Mouse (Mus musculus) forebrain, embryonic 12.5 days (tissue): Measurements from ENCODE around the gene Ly6g5c. TPM values are rescaled to one million over a fixed set of nuclear protein-coding genes. Genes with fewer than 3 reads are reported as not detected.

Experiments used
- ATAC-seq: fragments of 200-750 bp; cut with Nextera tagmentation; 2 replicates; pipeline ENCODE4 v1.8.0; 2017; ENCODE audit warnings: moderate TSS enrichment; ENCODE audit not compliant: low FRiP score
- H3K27ac ChIP-seq: fragments of 300-500 bp; sonication (generic); 2 replicates; pipeline ENCODE4 v1.5.1; 2016; ENCODE audit warnings: mild to moderate bottlenecking
- H3K27me3 ChIP-seq: fragments of 300-500 bp; sonication (generic); 2 replicates; pipeline ENCODE4 v1.6.1; 2016; ENCODE audit warnings: mild to moderate bottlenecking
- H3K36me3 ChIP-seq: fragments of 300-500 bp; sonication (generic); replicated peaks from 2 replicates; pipeline ENCODE4 v1.6.1; 2016; ENCODE audit warnings: mild to moderate bottlenecking
- H3K4me1 ChIP-seq: fragments of 300-500 bp; sonication (generic); 2 replicates; pipeline ENCODE4 v1.6.1; 2016
- H3K4me2 ChIP-seq: fragments of 300-500 bp; sonication (generic); 2 replicates; pipeline ENCODE4 v1.6.1; 2016; ENCODE audit warnings: mild to moderate bottlenecking, moderate library complexity
- H3K4me3 ChIP-seq: fragments of 300-500 bp; sonication (generic); replicated peaks from 2 replicates; pipeline ENCODE4 v1.5.1; 2016; ENCODE audit warnings: mild to moderate bottlenecking
- H3K9ac ChIP-seq: fragments of 300-500 bp; sonication (generic); 2 replicates; pipeline ENCODE4 v1.6.1; 2016; ENCODE audit warnings: mild to moderate bottlenecking
- H3K9me3 ChIP-seq: fragments of 300-500 bp; sonication (generic); 2 replicates; pipeline ENCODE4 v1.6.1; 2016
- WGBS: fragments of 180-500 bp; shearing (Covaris S2); methylation state at CpG from one replicate; pipeline ENCODE4 v1.1.7; 2016; 5-methylcytosine and 5-hydroxymethylcytosine counted together
- polyA plus RNA-seq: library from polyadenylated mRNA; unstranded; fragments of >200 nt; fragmentation: Nextera tagmentation; extraction: Ambion mirVana; gene quantifications from 2 replicates; pipeline ENCODE4 v1.2.1, GENCODE M21; 2016

The Ly6g5c gene
- not detected in 2 replicates for polyA plus RNA-seq

DNA sequence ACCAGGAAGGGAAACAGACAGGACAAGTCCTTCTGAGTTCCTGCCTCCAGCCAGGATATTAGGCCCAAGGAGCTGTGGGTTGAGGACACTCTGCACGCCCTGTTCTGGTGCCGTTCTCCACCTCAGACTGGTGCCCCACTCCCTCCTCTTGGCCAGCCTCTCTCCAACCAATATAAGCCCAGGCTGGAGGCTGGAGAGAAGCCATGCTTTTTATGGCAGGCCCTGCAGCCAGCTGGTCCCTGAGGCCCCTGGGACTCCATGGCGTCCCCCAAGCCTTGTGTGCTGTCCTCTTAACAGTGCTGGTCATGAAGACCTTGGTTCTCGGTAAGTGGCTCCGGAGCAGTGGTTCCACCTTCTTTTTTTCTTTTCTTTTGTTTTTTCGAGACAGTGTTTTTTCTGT lies at the start of gene Ly6g5c:
Ly6g5c (plus strand) TSS at position 183 of the 400 bp plus-strand sequence.
- ATAC-seq: no peak
- H3K4me1 ChIP-seq: peaks cover 8% of the 10 kb centered on the region; the same call in 1 of the 2 replicates
- H3K4me3 ChIP-seq: no peak within 1 kb of the TSS
- no peak within 1 kb of the TSS for H3K27ac ChIP-seq
- 90% methylated on average over 6 of the region's 6 CpGs for WGBS
- H3K36me3 ChIP-seq: peaks cover 9% of the 10 kb centered on the region
- no peaks in the 10 kb centered on the region; the same call in 1 of the 2 replicates for H3K27me3 ChIP-seq
- no peak within 1 kb of the TSS for H3K9ac ChIP-seq
- H3K9me3 ChIP-seq: no peaks in the 10 kb centered on the region
- no peak within 1 kb of the TSS for H3K4me2 ChIP-seq

DNA sequence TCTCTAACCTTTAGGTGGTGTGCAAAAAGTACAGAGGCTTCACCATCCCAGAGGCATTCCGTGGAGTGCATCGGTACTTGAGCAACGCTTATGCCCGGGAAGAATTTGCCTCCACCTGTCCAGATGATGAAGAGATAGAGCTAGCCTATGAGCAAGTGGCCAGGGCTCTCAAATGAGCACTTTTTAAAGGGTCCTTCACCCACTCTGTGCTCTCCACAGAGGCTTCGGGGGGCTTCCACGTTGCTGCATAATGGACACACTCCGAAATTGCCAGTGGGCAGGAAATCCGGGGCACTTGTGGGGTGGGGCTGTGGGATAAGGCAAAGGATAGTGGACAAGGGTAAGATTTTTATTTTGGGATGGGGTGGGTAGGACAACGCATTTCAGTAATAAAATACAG lies 49.8 kb upstream of the Ly6g5c start:
- no peaks in the 10 kb centered on the region for H3K9me3 ChIP-seq
- peaks cover 23% of the 10 kb centered on the region for H3K4me1 ChIP-seq
- no peak overlapping the region for H3K9ac ChIP-seq
- ATAC-seq: no peak; the same call in 1 of the 2 replicates
- 68% methylated on average over 9 of the region's 9 CpGs for WGBS
- peak overlapping the region; percentile 94 for H3K27ac ChIP-seq
- H3K36me3 ChIP-seq: peaks cover 61% of the 10 kb centered on the region
- peaks cover 5% of the 10 kb centered on the region for H3K27me3 ChIP-seq
- peak overlapping the region; percentile 77 for H3K4me3 ChIP-seq
- H3K4me2 ChIP-seq: no peak overlapping the region

DNA sequence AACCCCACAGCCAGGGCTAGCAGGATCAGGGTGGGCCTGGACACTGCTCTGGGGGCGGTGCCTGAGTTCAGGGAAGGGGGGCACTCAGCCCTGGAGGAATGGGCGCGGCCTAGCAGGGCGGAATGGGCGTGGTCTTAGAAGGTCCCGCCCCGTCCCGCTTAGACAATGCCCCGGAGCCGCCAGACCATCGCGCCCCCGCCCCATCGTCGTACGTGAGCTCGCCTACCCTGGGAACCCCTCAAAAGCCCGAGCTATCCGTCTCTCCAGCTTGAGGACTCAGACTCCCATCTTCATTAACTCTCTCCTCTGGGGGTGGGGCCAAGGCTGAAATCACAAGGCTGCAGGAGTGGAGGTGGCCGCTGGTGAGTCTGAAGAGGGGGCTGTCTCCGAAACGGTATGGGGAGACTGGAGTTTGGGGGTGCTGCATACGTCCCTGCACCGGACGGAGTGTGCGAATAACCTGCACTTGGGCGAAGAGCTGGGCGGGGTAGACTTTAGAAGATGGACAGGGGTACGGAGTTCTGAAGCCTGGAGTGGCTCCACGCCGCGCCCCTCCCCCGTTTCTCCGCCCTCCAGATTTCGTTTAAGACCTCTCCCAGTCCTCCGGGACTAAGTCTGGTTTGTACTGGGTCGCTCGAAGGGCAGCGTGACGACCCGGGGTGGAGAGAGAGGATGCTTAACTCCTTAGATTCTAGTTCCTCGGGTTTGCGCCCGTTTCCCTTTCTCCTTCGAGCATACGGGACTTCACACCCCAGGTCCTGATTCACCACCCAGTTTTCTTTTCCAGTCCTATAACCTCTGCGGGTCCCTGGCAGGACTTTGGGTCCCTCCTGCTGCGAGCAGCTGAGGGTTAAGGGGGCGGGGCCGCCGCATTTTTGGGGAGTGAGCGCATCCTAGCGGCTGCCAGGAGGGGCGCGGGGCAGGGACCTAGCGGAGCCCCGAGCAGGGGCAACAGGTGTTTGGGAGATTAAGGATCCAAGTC lies 48.9 kb upstream of the Ly6g5c start, which contains the start of gene Ddah2:
Ddah2 (plus strand) TSS at position 125 of the 982 bp plus-strand sequence.
- peak within 1 kb of the TSS; percentile 94 for H3K27ac ChIP-seq
- peak within 1 kb of the TSS; percentile 91 for H3K4me2 ChIP-seq
- peaks cover 26% of the 10 kb centered on the region for H3K4me1 ChIP-seq
- under 1% methylated on average over 56 of the region's 57 CpGs for WGBS
- peak; percentile 94 for ATAC-seq
- peak within 1 kb of the TSS; percentile 77 for H3K4me3 ChIP-seq
- H3K36me3 ChIP-seq: peaks cover 58% of the 10 kb centered on the region
- no peaks in the 10 kb centered on the region for H3K9me3 ChIP-seq
- H3K27me3 ChIP-seq: peaks cover 14% of the 10 kb centered on the region
- peak within 1 kb of the TSS; percentile 82 for H3K9ac ChIP-seq

DNA sequence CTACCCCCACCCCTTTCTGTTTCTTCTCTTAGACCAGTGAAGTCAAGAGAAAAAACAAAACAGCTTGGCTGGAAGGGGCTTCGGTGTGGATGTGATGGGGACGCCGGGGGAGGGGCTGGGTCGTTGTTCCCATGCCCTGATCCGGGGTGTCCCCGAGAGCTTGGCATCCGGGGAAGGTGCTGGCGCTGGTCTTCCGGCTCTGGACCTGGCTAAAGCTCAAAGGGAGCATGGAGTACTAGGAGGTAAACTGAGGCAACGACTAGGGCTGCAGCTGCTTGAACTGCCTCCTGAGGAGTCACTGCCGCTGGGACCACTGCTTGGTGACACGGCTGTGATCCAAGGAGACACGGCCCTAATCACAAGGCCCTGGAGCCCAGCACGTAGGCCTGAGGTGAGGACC lies 48.0 kb upstream of the Ly6g5c start:
- 22% methylated on average over 14 of the region's 14 CpGs for WGBS
- Histone ChIP-seq H3K27ac (0 out of 2 replicates have a peak overlapping the region, but pooled peaks have one; percentile 94), H3K4me1 (peaks cover 35% of the 10 kb centered on the region), H3K27me3 (peaks cover 23% of the 10 kb centered on the region), H3K36me3 (peaks cover 51% of the 10 kb centered on the region), H3K4me3 (peak overlapping the region; percentile 77), H3K9ac (peak overlapping the region; percentile 82), H3K9me3 (no peaks in the 10 kb centered on the region), H3K4me2 (peak overlapping the region; percentile 91)
- no peak for ATAC-seq

DNA sequence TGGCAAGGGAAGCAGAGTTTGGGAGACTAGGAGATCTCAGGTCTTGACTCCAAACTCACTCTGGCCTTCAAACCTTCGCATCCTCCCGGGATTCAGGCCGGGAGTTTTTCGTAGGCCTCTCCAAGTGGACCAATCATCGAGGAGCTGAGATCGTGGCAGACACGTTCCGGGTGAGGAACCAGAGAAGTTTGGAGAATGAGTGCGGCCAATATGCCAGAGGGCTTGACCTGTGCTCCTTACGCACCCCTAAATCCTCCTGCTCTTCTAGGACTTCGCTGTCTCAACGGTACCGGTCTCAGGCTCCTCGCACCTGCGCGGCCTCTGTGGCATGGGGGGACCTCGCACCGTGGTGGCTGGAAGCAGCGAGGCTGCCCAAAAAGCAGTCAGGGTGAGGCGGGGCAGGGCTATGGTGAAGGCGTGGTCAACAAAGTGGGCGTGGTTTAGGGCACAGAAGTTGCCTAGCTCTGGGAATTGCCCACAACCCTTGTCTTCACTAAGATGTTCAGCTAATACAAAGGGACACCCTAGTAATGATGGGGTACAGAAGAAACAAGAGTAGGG lies 47.3 kb upstream of the Ly6g5c start:
- Histone ChIP-seq H3K4me2 (peak overlapping the region; percentile 91), H3K9ac (peak overlapping the region; percentile 82), H3K27me3 (peaks cover 30% of the 10 kb centered on the region), H3K36me3 (peaks cover 43% of the 10 kb centered on the region), H3K9me3 (no peaks in the 10 kb centered on the region), H3K4me3 (peak overlapping the region; percentile 77), H3K27ac (no peak overlapping the region), H3K4me1 (peaks cover 41% of the 10 kb centered on the region)
- WGBS: 64% methylated on average over 22 of the region's 22 CpGs
- no peak for ATAC-seq

DNA sequence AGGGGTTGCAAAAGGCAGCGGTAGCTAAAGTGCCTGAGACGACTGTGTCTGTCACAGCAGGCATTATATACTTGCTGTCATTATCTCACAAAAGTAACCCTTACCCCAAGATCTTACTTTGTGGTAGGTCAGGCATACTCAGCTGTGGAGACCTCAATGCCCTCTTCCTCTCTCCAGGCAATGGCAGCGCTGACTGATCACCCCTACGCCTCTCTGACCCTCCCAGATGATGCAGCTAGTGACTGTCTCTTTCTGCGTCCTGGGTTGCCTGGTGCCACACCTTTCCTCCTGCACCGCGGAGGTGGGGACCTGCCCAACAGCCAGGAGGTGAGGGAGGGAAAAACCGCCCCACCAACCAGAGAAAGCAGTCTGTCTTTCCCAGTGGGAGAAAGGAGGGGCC lies 46.8 kb upstream of the Ly6g5c start:
- H3K27ac ChIP-seq: no peak overlapping the region
- no peaks in the 10 kb centered on the region for H3K9me3 ChIP-seq
- H3K4me1 ChIP-seq: peaks cover 41% of the 10 kb centered on the region
- 84% methylated on average over 8 of the region's 8 CpGs for WGBS
- H3K36me3 ChIP-seq: peaks cover 38% of the 10 kb centered on the region
- H3K4me3 ChIP-seq: no peak overlapping the region
- no peak overlapping the region for H3K4me2 ChIP-seq
- H3K27me3 ChIP-seq: peaks cover 35% of the 10 kb centered on the region
- H3K9ac ChIP-seq: no peak overlapping the region
- ATAC-seq: no peak

DNA sequence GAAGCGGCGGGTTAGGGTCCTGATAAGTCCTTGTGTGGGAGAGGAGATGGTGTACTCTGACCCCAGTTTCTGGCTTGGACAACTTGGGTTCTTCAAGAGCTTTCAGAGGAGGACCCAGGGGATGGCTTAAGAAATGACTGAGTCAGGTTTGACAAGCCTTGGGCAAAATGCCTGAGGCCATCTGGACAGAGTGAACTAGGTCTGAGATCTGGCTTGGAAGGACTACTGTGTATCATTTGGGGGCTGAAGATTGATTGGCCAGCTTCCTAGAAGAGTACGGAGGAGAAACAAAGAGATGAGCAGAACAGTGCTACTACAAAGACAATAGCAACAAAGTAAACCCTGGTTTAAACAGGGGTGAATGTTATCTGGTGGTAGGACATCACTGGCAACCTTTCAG lies 44.6 kb upstream of the Ly6g5c start:
- Histone ChIP-seq H3K27me3 (peaks cover 52% of the 10 kb centered on the region), H3K9me3 (no peaks in the 10 kb centered on the region), H3K36me3 (peaks cover 29% of the 10 kb centered on the region), H3K4me1 (peaks cover 38% of the 10 kb centered on the region), H3K27ac (no peak overlapping the region), H3K4me3 (no peak overlapping the region), H3K4me2 (no peak overlapping the region), H3K9ac (no peak overlapping the region)
- 92% methylated on average over 3 of the region's 3 CpGs for WGBS
- no peak for ATAC-seq

DNA sequence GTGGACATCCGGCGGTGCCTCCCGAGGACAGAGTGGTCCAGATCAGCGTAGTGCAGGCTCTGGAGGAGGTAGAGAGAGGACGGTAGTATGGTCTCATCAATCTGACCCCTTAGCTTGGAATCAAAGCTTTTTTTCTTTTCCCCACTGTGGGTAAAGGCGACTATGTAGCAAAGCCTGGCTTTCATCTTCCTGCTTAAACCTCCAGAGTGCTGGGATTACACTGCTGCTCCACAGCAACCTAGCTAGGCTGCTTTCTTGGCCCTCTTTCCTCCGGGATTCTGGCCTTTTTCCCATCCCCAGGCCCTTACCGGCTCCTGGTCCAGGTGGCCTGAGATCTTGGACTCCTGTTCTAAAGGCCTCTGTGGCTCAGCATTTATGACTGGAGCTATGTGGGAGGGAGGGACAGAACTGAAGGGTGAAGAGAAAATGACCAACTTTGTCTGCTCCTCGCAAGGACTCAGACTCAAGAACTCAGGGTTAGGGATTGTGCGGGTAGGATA lies 43.7 kb upstream of the Ly6g5c start:
- Histone ChIP-seq H3K9me3 (no peaks in the 10 kb centered on the region), H3K9ac (no peak overlapping the region), H3K4me2 (peak overlapping the region; percentile 55), H3K4me1 (peaks cover 35% of the 10 kb centered on the region), H3K27ac (no peak overlapping the region), H3K36me3 (peaks cover 29% of the 10 kb centered on the region), H3K27me3 (peaks cover 55% of the 10 kb centered on the region), H3K4me3 (peak overlapping the region; percentile 30; the same call in 1 of the 2 replicates)
- no peak for ATAC-seq
- 30% methylated on average over 10 of the region's 10 CpGs for WGBS

DNA sequence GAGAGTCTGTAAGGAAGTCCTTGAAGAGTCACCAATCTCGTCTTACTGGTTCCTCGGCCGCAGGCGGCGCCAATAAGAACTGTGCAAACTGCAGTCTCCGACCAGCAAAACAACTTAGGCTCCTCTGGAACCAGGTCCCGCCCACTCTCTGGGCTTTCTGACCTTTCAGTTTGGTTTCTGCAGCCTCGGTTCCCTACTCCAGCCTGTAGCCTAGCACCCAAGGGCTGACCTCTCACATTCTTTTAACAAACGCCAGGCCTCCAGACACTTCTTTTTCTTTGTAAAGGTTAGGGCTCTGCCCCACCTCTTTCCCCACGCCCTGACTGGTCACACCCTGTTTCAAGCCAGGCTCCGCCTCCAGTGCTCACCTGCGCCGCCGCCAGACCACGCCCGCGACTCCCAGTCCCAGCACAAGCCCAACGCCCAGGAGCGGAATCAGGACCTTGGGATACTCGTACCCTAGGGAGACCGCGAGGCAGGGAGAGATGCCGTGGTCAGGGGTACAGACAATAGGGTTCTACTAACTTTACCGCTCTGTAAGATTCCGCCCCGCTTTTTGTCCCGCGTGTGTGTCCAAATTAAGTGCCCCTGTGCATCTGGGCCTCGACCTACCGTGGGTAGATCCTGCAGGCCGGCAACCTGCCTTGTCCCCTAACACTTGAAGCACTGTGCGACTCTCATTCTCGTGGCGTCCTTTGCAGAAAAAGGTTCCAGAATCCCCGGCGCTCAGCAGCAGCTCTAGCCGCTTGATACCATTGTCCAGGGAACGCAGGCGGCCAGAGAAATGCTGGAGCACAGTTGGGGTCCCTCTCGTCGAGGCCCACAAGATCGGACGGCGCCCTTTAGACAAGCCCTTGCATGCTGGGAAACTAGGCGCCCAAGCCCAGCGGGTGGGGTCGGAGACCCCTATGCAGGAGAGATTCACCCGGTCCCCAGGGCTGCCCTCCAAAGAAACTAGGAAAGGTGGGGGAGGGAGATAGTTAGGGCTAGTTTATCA lies 42.8 kb upstream of the Ly6g5c start, which contains the start of gene Ly6g6c:
Ly6g6c (plus strand) TSS at position 438 of the 997 bp plus-strand sequence.
- peak; percentile 18; the same call in 1 of the 2 replicates for ATAC-seq
- peaks cover 29% of the 10 kb centered on the region for H3K4me1 ChIP-seq
- H3K27ac ChIP-seq: no peak within 1 kb of the TSS
- 2% methylated on average over 48 of the region's 48 CpGs for WGBS
- H3K9me3 ChIP-seq: no peaks in the 10 kb centered on the region
- peak within 1 kb of the TSS; percentile 55 for H3K4me2 ChIP-seq
- peak within 1 kb of the TSS; percentile 30 for H3K4me3 ChIP-seq
- H3K27me3 ChIP-seq: peaks cover 58% of the 10 kb centered on the region
- H3K9ac ChIP-seq: peak within 1 kb of the TSS; percentile 48; the same call in 1 of the 2 replicates
- H3K36me3 ChIP-seq: peaks cover 29% of the 10 kb centered on the region

DNA sequence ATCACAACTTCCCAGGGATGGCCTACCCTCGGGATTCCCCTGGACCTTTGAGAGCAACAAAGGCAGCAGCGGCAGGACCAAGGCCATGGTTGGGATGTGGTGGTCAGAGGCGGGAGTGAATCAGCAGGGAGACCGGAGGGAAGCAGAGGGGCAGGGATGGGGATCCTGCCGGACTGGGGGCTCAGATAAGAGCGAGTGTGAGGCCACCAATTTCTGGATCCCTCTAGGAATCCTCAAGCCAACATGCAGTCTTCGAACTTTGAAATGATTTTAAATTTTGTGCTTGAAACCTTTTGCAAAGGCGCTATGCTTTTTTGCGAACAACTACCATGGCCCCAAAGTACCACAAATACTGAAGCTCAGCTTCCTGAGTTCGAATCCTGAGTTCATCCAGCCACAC lies 42.0 kb upstream of the Ly6g5c start, which contains the start of gene Mpig6b:
Mpig6b (minus strand) TSS at position 101 of the 400 bp plus-strand sequence.
- H3K27ac ChIP-seq: no peak within 1 kb of the TSS
- peaks cover 58% of the 10 kb centered on the region for H3K27me3 ChIP-seq

More for the DNA sequence above, 42.0 kb upstream of the Ly6g5c start, which contains the start of gene Mpig6b:
- Histone ChIP-seq H3K4me3 (peak within 1 kb of the TSS; percentile 30), H3K9ac (peak within 1 kb of the TSS; percentile 48; the same call in 1 of the 2 replicates), H3K9me3 (no peaks in the 10 kb centered on the region), H3K4me1 (peaks cover 21% of the 10 kb centered on the region), H3K4me2 (peak within 1 kb of the TSS; percentile 55), H3K36me3 (peaks cover 22% of the 10 kb centered on the region)
- 44% methylated on average over 10 of the region's 10 CpGs for WGBS
- ATAC-seq: no peak
